Mouse (Mus musculus) midbrain, embryonic 14.5 days (tissue): ENCODE data around the gene Mgp. TPM values are rescaled to one million over a fixed set of nuclear protein-coding genes. Genes with fewer than 3 reads are reported as not detected.

Source experiments
- ATAC-seq: fragments of 200-750 bp; cut with Nextera tagmentation; 2 replicates; pipeline ENCODE4 v1.8.0; 2017; ENCODE audit warnings: moderate number of reproducible peaks, moderate library complexity; ENCODE audit not compliant: low FRiP score, low TSS enrichment
- DNase-seq: peaks from one replicate; pipeline ENCODE4 v3.0.0-alpha.2; 2015
- H3K27ac ChIP-seq: fragments of 300-500 bp; sonication (generic); replicated peaks from 2 replicates; pipeline ENCODE4 v1.5.1; 2014; ENCODE audit warnings: mild to moderate bottlenecking, low read depth, low read length, moderate library complexity
- H3K27me3 ChIP-seq: fragments of 300-500 bp; sonication (generic); 2 replicates; pipeline ENCODE4 v1.6.1; 2014; ENCODE audit warnings: low read length, control low read depth, mixed read lengths; ENCODE audit not compliant: control insufficient read depth, insufficient read depth
- H3K36me3 ChIP-seq: fragments of 300-500 bp; sonication (generic); 2 replicates; pipeline ENCODE4 v1.6.1; 2014; ENCODE audit warnings: low read length, control low read depth; ENCODE audit not compliant: control insufficient read depth, insufficient read depth
- H3K4me1 ChIP-seq: fragments of 300-500 bp; sonication (generic); 2 replicates; pipeline ENCODE4 v1.6.1; 2014; ENCODE audit warnings: mild to moderate bottlenecking, antibody characterized with exemption, low read length, control low read depth; ENCODE audit not compliant: control insufficient read depth, insufficient read depth
- H3K4me2 ChIP-seq: fragments of 300-500 bp; sonication (generic); 2 replicates; pipeline ENCODE4 v1.6.1; 2014; ENCODE audit warnings: mild to moderate bottlenecking, low read length, moderate library complexity
- H3K4me3 ChIP-seq: fragments of 300-500 bp; sonication (generic); replicated peaks from 2 replicates; pipeline ENCODE4 v1.5.1; 2014; ENCODE audit warnings: low read depth, low read length
- H3K9ac ChIP-seq: fragments of 300-500 bp; sonication (generic); replicated peaks from 2 replicates; pipeline ENCODE4 v1.6.1; 2014; ENCODE audit warnings: mild to moderate bottlenecking, low read length, moderate library complexity
- H3K9me3 ChIP-seq: fragments of 300-500 bp; sonication (generic); 2 replicates; pipeline ENCODE4 v1.6.1; 2016; ENCODE audit warnings: low read length, control low read depth, mixed read lengths; ENCODE audit not compliant: control insufficient read depth
- WGBS: fragments of 180-500 bp; shearing (Covaris S2); extraction: QIAGEN DNeasy Blood & Tissue Kit; methylation state at CpG from one replicate; pipeline ENCODE4 v1.1.7; 2014; 5-methylcytosine and 5-hydroxymethylcytosine counted together
- polyA plus RNA-seq: library from polyadenylated mRNA; unstranded; fragments of >200 nt; fragmentation: Nextera tagmentation; extraction: Ambion mirVana; gene quantifications from 2 replicates; pipeline ENCODE4 v1.2.1, GENCODE M21; 2014

Mgp gene
- polyA plus RNA-seq, 1 experiment from 2014 or later, result 3.5 TPM

GRCm38 (mm10) chr6:136835352-136835751 lies 40.3 kb downstream of the Mgp start, which contains the start of gene Smco3:
Gene Smco3 (minus strand): TSS chr6:136835452.
- H3K36me3 ChIP-seq, result no peaks in the 10 kb centered on the region
- H3K9me3 ChIP-seq, result no peaks in the 10 kb centered on the region
- no peak within 1 kb of the TSS for H3K27ac ChIP-seq
- no peaks in the 10 kb centered on the region for H3K4me1 ChIP-seq
- 61% methylated on average over 4 of the region's 4 CpGs for WGBS
- no peaks in the 10 kb centered on the region for H3K27me3 ChIP-seq
- ATAC-seq (no peak), DNase-seq (no peak)
- H3K4me3 ChIP-seq, result no peak within 1 kb of the TSS
- H3K9ac ChIP-seq, result no peak within 1 kb of the TSS
- H3K4me2 ChIP-seq, result no peak within 1 kb of the TSS

GRCm38 (mm10) chr6:136831712-136832111 lies 43.9 kb downstream of the Mgp start:
- Histone ChIP-seq H3K9me3 (no peaks in the 10 kb centered on the region), H3K4me1 (peaks cover 10% of the 10 kb centered on the region), H3K36me3 (no peaks in the 10 kb centered on the region), H3K4me2 (no peak overlapping the region), H3K27me3 (no peaks in the 10 kb centered on the region), H3K4me3 (no peak overlapping the region), H3K9ac (no peak overlapping the region), H3K27ac (no peak overlapping the region)
- ATAC-seq (no peak), DNase-seq (no peak)
- WGBS, result 78% methylated on average over 5 of the region's 5 CpGs

GRCm38 (mm10) chr6:136828681-136829080 lies 46.9 kb downstream of the Mgp start:
- peak; percentile 9; the same call in 1 of the 2 replicates for ATAC-seq
- 35% methylated on average over 4 of the region's 4 CpGs for WGBS

GRCm38 (mm10) chr6:136827881-136828561 lies 47.6 kb downstream of the Mgp start, which contains the start of gene Wbp11:
Gene Wbp11 (minus strand): TSS chr6:136828233.
- Histone ChIP-seq H3K27ac (peak within 1 kb of the TSS; percentile 93), H3K4me2 (peak within 1 kb of the TSS; percentile 79), H3K27me3 (no peaks in the 10 kb centered on the region), H3K36me3 (peaks cover 22% of the 10 kb centered on the region), H3K9ac (peak within 1 kb of the TSS; percentile 97), H3K4me1 (peaks cover 13% of the 10 kb centered on the region), H3K9me3 (no peaks in the 10 kb centered on the region), H3K4me3 (peak within 1 kb of the TSS; percentile 100)
- DNase-seq (peak; percentile 97), ATAC-seq (peak; percentile 100)
- under 1% methylated on average over 45 of the region's 45 CpGs for WGBS

More at GRCm38 (mm10) chr6:136828681-136829080, 46.9 kb downstream of the Mgp start:
- H3K4me1 ChIP-seq, result peaks cover 13% of the 10 kb centered on the region
- no peaks in the 10 kb centered on the region for H3K27me3 ChIP-seq
- H3K4me2 ChIP-seq, result peak overlapping the region; percentile 77
- peaks cover 19% of the 10 kb centered on the region for H3K36me3 ChIP-seq
- H3K27ac ChIP-seq, result peak overlapping the region; percentile 93
- DNase-seq, result no peak
- no peaks in the 10 kb centered on the region for H3K9me3 ChIP-seq
- H3K9ac ChIP-seq, result peak overlapping the region; percentile 70
- peak overlapping the region; percentile 48 for H3K4me3 ChIP-seq

GRCm38 (mm10) chr6:136827516-136827880 lies 48.1 kb downstream of the Mgp start, which contains the start of gene BC049715:
Gene BC049715 (plus strand): TSS chr6:136827626.
- Histone ChIP-seq H3K27me3 (no peaks in the 10 kb centered on the region), H3K4me1 (peaks cover 13% of the 10 kb centered on the region), H3K9me3 (no peaks in the 10 kb centered on the region), H3K4me3 (peak within 1 kb of the TSS; percentile 100), H3K4me2 (peak within 1 kb of the TSS; percentile 79), H3K36me3 (peaks cover 27% of the 10 kb centered on the region), H3K9ac (peak within 1 kb of the TSS; percentile 97), H3K27ac (peak within 1 kb of the TSS; percentile 93)
- ATAC-seq, result no peak; the same call in 1 of the 2 replicates
- DNase-seq, result no peak
- WGBS, result under 1% methylated on average over 34 of the region's 34 CpGs

GRCm38 (mm10) chr6:136827116-136827515 lies 48.5 kb downstream of the Mgp start:
- peak overlapping the region; percentile 97 for H3K9ac ChIP-seq
- H3K4me3 ChIP-seq, result peak overlapping the region; percentile 100
- H3K27ac ChIP-seq, result no peak overlapping the region
- no peaks in the 10 kb centered on the region for H3K27me3 ChIP-seq
- peaks cover 31% of the 10 kb centered on the region for H3K36me3 ChIP-seq
- H3K9me3 ChIP-seq, result no peaks in the 10 kb centered on the region
- ATAC-seq (no peak), DNase-seq (no peak)
- peaks cover 13% of the 10 kb centered on the region for H3K4me1 ChIP-seq
- 19% methylated on average over 7 of the region's 7 CpGs for WGBS
- peak overlapping the region; percentile 79 for H3K4me2 ChIP-seq

- H3K9me3 ChIP-seq, result no peaks in the 10 kb centered on the region
- no peak overlapping the region for H3K9ac ChIP-seq
- 95% methylated on average over 8 of the region's 8 CpGs for WGBS
- peaks cover 52% of the 10 kb centered on the region for H3K36me3 ChIP-seq
- no peak overlapping the region for H3K4me2 ChIP-seq
- H3K4me1 ChIP-seq, result peaks cover 13% of the 10 kb centered on the region
- DNase-seq, result no peak
- no peak overlapping the region for H3K27ac ChIP-seq
- no peak for ATAC-seq
- H3K27me3 ChIP-seq, result no peaks in the 10 kb centered on the region
- H3K4me3 ChIP-seq, result no peak overlapping the region
These were observed 50.6 kb downstream of the Mgp start for GRCm38 (mm10) chr6:136824987-136825386.
